Mouse (Mus musculus) liver, adult 2 months (tissue): ENCODE measurements at regions not wholly inside any gene's neighbourhood (a gene's known extent, or its start where the extent isn't known, plus 50 kb on each side); places are given as distances from the start of the nearest gene placed in this dataset.

Source experiments
- DNase-seq: peaks from one replicate; pipeline ENCODE4 v3.0.0-alpha.2; 2011; ENCODE audit warnings: low read depth, low spot score; ENCODE audit errors: extremely low read depth
- H3K27ac ChIP-seq: fragments of 200-500 bp; replicated peaks from 2 replicates; pipeline ENCODE4 v1.5.1; 2012; ENCODE audit warnings: low read depth, mild to moderate bottlenecking, control low read depth, inconsistent platforms, low read length; ENCODE audit not compliant: insufficient read depth
- H3K27me3 ChIP-seq: fragments of 200-500 bp; 2 replicates; pipeline ENCODE4 v1.6.1; 2012; ENCODE audit warnings: mild to moderate bottlenecking, moderate library complexity, low read length, inconsistent platforms; ENCODE audit not compliant: control insufficient read depth, insufficient read depth
- H3K36me3 ChIP-seq: fragments of 200-500 bp; 2 replicates; pipeline ENCODE4 v1.6.1; 2012; ENCODE audit warnings: low read length, inconsistent platforms; ENCODE audit not compliant: control insufficient read depth, insufficient read depth
- H3K4me1 ChIP-seq: fragments of 200-500 bp; 2 replicates; pipeline ENCODE4 v1.6.1; 2011; ENCODE audit warnings: low read length; ENCODE audit not compliant: control insufficient read depth, insufficient read depth
- H3K4me3 ChIP-seq: fragments of 200-500 bp; 2 replicates; pipeline ENCODE4 v1.5.1; 2011; ENCODE audit warnings: low read depth, mild to moderate bottlenecking, control low read depth, low read length, moderate library complexity; ENCODE audit not compliant: insufficient read depth
- H3K79me2 ChIP-seq: fragments of 200-500 bp; 2 replicates; pipeline ENCODE4 v1.6.1; 2012; ENCODE audit warnings: inconsistent platforms, mild to moderate bottlenecking, low read length, moderate library complexity; ENCODE audit not compliant: control insufficient read depth, insufficient read depth
- H3K9ac ChIP-seq: fragments of 200-500 bp; 2 replicates; pipeline ENCODE4 v1.6.1; 2012; ENCODE audit warnings: low read depth, mild to moderate bottlenecking, control low read depth, inconsistent platforms, low read length
- CTCF ChIP-seq: fragments of 200-500 bp; IDR thresholded peaks from 2 replicates; pipeline ENCODE4 v1.5.1; 2011; ENCODE audit warnings: low read depth, low read length, control low read depth
- POLR2A ChIP-seq: fragments of 200-500 bp; IDR thresholded peaks from 2 replicates; pipeline ENCODE4 v1.6.1; 2011; ENCODE audit warnings: low read length, control low read depth; ENCODE audit not compliant: insufficient read depth; ENCODE audit errors: extremely low read depth
- WGBS: fragments of 180-500 bp; shearing (Covaris S2); methylation state at CpG from one replicate; pipeline ENCODE4 v1.1.7; 2018; 5-methylcytosine and 5-hydroxymethylcytosine counted together

DNA sequence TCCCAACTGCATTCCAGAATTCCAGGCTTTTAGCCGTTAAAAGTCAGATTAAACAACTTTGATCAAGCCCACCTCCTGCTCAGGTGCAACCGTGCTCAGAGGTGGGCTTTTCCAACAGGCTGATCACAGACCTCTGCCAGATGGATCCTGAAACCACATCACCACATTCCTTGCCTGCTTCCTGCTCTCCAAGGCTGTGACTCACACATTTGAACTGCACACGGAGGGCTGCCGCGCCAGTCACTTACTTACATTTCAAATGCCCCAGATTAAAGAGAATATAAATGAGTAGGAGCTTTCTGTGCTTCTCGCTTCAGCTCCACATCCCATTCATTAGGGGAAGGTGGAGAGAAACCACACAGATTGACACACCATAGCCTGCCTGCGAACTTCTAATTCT is 367.6 kb downstream of the Rpl36a-ps1 start:
- Histone ChIP-seq H3K27ac (no peak overlapping the region), H3K9ac (no peak overlapping the region), H3K27me3 (no peaks in the 10 kb centered on the region; the same call in 1 of the 2 replicates), H3K79me2 (no peaks in the 10 kb centered on the region), H3K4me3 (no peak overlapping the region), H3K4me1 (no peaks in the 10 kb centered on the region), H3K36me3 (no peaks in the 10 kb centered on the region)
- DNase-seq: no peak
- TF ChIP-seq POLR2A: no peak
- TF ChIP-seq CTCF: no peak
- WGBS: 49% methylated on average over 7 of the region's 7 CpGs

DNA sequence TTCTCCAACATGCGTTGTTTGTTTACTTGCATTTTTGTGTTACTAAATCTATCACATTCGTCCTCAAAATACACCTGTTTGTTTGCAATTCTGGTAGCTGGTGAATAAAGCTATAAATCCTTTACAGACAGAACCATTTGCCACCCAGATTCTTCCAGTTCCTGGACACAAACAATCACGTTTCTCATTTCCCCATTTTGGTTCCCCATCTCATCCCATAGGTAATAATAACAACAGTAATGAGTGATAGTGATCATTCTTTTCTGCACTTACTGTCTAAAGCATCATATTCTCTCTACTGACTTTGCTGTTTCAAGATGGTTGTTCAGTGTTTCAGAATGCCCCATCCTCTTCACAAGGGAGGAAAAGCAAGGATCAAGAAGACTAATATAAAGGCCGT is 368.3 kb downstream of the Rpl36a-ps1 start:
- H3K36me3 ChIP-seq: no peaks in the 10 kb centered on the region
- H3K27me3 ChIP-seq: no peaks in the 10 kb centered on the region
- no peak overlapping the region for H3K4me3 ChIP-seq
- no peak overlapping the region for H3K9ac ChIP-seq
- no peaks in the 10 kb centered on the region for H3K4me1 ChIP-seq
- no peaks in the 10 kb centered on the region for H3K79me2 ChIP-seq
- DNase-seq: no peak
- TF ChIP-seq CTCF: no peak
- TF ChIP-seq POLR2A: no peak
- H3K27ac ChIP-seq: no peak overlapping the region
- WGBS: 76% methylated on average over 4 of the region's 4 CpGs

DNA sequence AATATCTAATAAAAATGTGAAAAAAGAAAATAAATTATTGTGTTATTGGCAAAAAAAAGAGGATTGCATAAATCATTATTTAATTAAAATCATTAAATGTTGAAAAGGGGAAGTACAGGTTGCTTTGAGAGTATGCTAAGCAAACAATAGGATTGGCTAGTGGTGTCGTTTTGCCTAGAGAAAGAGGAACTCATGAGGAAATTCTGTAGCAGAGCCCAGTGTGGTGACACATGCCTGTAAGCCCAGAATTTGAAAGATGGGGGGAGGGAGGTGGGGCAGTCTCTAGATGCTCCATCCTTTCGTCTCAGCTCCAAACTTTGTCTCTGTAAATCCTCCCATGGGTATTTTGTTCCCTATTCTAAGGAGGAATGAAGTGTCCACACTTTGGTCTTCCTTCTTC is 388.3 kb downstream of the Rpl36a-ps1 start:
- H3K4me1 ChIP-seq: no peaks in the 10 kb centered on the region

DNA sequence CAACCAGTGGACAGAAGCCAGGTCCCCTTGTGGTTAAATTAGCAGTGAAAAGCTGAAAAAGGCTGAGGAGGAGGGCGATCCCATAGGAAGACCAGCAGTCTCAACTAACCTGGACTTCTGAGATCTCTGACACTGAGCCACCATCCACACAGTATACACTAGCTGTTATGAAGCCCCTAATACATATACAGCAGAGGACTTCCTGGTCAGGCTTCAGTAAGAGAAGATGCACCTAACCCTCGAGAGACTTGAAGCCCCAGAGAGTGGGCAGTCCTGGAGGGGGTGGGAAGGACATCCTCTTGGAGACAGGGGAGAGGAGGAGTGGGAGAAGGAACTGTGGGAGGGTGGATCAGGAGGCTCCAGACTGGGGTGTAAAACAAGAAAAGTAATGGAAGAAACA is 397.9 kb downstream of the Rpl36a-ps1 start:
- 81% methylated on average over 2 of the region's 2 CpGs for WGBS
- H3K4me1 ChIP-seq: no peaks in the 10 kb centered on the region
- H3K9ac ChIP-seq: no peak overlapping the region
- no peaks in the 10 kb centered on the region for H3K36me3 ChIP-seq
- TF ChIP-seq POLR2A: no peak
- TF ChIP-seq CTCF: no peak
- no peak for DNase-seq
- no peaks in the 10 kb centered on the region for H3K27me3 ChIP-seq
- no peaks in the 10 kb centered on the region for H3K79me2 ChIP-seq
- H3K4me3 ChIP-seq: no peak overlapping the region
- no peak overlapping the region for H3K27ac ChIP-seq

More for the DNA sequence above, 388.3 kb downstream of the Rpl36a-ps1 start:
- TF ChIP-seq POLR2A (no peak), CTCF (no peak)
- no peaks in the 10 kb centered on the region for H3K79me2 ChIP-seq
- WGBS: 39% methylated on average over 2 of the region's 2 CpGs
- H3K27ac ChIP-seq: no peak overlapping the region
- no peaks in the 10 kb centered on the region for H3K27me3 ChIP-seq
- DNase-seq: no peak
- no peak overlapping the region for H3K9ac ChIP-seq
- H3K4me3 ChIP-seq: no peak overlapping the region
- no peaks in the 10 kb centered on the region for H3K36me3 ChIP-seq

DNA sequence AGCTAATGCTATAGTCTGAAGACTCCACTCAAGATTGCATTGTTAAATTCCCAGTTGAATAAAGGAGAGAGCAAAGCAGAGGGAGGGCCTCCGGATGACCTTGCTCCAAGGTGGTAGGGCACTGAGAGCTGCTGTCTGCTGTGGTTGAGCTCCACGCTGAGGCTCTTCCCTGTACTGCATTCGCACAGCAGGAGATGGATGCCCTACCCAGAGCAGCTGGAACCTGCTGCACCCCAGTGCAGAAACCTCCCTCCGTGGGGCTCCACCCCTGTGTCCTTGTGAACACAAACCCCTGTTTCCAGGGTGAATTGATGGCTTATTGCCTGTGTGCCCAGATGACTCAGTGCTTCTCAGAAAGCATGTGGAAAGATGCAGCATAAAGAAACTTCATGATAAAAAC is 404.3 kb downstream of the Rpl36a-ps1 start:
- Histone ChIP-seq H3K27ac (no peak overlapping the region), H3K79me2 (no peaks in the 10 kb centered on the region), H3K4me1 (no peaks in the 10 kb centered on the region), H3K36me3 (no peaks in the 10 kb centered on the region), H3K27me3 (no peaks in the 10 kb centered on the region), H3K9ac (no peak overlapping the region), H3K4me3 (no peak overlapping the region)
- peak; percentile 1 for DNase-seq
- TF ChIP-seq CTCF (no peak), POLR2A (no peak)
- WGBS: 7% methylated on average over 4 of the region's 4 CpGs

DNA sequence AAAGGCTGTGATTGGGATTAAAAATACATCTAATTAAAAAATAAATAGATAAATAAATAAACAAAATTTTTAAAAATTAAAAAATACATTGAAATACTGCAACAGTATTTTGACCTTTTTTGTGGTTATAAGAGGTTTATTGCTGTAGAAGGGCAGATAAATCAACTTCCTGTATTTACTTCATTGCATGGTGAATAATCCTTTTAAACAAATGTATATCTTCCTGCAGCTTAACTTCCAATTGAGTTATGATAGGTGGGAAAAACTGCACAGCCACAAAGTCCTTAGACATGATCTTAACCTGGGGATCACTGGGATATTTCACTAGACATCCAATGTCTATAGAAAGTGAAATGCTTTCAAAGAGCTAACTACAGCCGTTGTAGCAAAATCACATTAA is 402.1 kb upstream of the Dach1 start:
- H3K4me3 ChIP-seq: no peak overlapping the region
- H3K79me2 ChIP-seq: no peaks in the 10 kb centered on the region
- TF ChIP-seq CTCF (no peak), POLR2A (no peak)
- H3K4me1 ChIP-seq: no peaks in the 10 kb centered on the region
- H3K9ac ChIP-seq: no peak overlapping the region
- 89% methylated on average over 1 of the region's 1 CpGs for WGBS
- H3K36me3 ChIP-seq: no peaks in the 10 kb centered on the region
- no peak overlapping the region for H3K27ac ChIP-seq
- DNase-seq: no peak
- no peaks in the 10 kb centered on the region for H3K27me3 ChIP-seq

DNA sequence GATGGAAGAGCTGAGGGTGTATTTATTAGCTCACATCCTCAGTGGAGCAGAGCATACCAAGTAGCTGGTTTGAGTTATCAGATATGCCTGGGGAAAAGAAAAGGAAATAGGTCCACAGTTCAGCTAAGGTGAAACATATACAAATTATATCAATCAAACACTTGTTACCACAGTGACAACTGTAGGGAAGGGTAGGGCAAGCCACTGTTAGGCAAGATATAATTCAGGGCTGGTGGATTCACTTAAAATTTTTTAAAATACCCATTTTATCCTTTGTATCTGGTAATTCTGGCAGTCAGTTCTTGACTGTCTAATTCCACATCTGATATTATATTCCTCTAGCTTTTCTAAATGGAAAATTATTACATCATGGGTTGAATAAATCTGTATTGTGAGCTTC is 392.4 kb upstream of the Dach1 start:
- no peak overlapping the region for H3K27ac ChIP-seq
- no peaks in the 10 kb centered on the region for H3K4me1 ChIP-seq
- no peaks in the 10 kb centered on the region for H3K36me3 ChIP-seq
- H3K4me3 ChIP-seq: no peak overlapping the region
- no peak overlapping the region for H3K9ac ChIP-seq
- H3K79me2 ChIP-seq: no peaks in the 10 kb centered on the region
- H3K27me3 ChIP-seq: no peaks in the 10 kb centered on the region
- no peak for DNase-seq
- no peak for TF ChIP-seq POLR2A
- no peak for TF ChIP-seq CTCF
